Mouse (Mus musculus): ENCODE results near the gene Hltf.

DNA sequence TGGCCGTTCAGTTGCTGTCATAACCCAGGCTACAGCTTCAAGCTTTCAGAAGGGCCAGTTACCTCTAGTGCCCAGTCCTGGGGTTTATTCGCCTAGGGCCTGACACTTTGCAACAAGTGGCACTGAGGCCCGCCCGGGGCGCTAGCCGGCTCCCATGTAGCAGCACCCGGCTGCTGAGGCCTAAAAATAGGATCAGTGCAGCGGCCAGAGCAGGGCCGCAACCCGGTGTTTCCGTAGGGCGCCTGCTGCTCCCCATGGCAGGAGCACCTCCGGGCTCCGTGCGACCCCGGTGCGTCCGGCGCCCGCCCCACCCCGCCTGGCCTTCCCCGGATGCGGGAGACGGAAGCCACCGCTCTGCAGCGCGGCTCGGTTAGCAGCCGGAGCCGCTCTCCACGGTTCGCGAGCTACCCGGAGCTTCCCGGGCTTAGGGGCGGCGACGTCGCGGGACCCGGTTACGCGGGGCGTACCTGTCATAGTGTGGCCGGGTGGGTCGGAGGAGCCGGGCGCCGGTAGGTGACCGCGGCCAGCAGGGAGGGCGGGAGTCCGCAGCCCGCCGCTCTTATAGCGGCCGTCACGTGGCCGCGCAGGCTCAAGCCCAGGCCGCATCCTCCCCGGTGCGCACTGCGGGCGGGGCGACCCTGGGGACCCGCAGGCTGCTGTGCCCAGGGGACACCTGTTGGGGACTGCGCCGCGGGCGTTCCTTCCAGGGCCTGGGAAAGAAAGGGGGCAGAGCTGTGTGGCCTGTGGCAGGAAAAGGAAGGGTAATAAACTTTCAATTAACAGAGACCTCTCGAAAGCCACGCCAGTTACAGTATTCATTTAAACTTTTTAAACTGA lies 97.1 kb downstream of the Hltf start, which contains the start of gene Gyg:
- TF ChIP-seq GATA1 (IDR thresholded peaks at IDR 0.05; ENCODE audit: borderline replicate concordance, low read length), result no peak
- TF ChIP-seq FLI1 (IDR thresholded peaks at IDR 0.05; ENCODE audit: low read length), result no peak

Measured in megakaryocyte, embryonic 14.5 days (primary cell).